Mouse (Mus musculus) kidney, adult 8-10 months (tissue): ENCODE measurements around the gene Asprv1.

ENCODE experiments used
- DNase-seq, 2 experiments: peaks; one replicate each; pipeline ENCODE4 v3.0.0; 2022

Asprv1 gene

GRCm38 (mm10) chr6:86627946-86628345, at the start of gene Asprv1:
Gene Asprv1 (plus strand): TSS chr6:86628164.
- no peak for DNase-seq

DNA sequence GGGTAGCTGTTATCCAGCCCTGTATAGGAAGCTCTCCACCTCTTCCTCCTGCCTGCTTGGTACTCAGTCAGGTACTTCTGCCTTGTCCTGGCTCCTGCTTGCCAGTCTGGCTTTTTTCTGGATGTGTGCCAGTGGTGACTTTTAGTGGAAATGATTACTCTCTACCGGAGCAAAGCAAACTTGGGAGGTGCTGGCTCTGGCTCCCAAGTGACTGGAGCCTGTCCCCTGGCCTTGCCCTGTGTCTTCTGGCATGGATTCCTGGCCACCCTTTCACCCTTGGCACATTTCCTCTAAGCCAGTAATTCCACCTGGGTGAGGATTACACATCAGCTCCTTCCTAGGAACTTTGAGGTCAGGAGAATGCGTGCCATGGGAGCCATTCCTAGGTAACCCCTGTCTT, 49.6 kb upstream of the Asprv1 start:
- peak; percentile 79 to 85 for DNase-seq

DNA sequence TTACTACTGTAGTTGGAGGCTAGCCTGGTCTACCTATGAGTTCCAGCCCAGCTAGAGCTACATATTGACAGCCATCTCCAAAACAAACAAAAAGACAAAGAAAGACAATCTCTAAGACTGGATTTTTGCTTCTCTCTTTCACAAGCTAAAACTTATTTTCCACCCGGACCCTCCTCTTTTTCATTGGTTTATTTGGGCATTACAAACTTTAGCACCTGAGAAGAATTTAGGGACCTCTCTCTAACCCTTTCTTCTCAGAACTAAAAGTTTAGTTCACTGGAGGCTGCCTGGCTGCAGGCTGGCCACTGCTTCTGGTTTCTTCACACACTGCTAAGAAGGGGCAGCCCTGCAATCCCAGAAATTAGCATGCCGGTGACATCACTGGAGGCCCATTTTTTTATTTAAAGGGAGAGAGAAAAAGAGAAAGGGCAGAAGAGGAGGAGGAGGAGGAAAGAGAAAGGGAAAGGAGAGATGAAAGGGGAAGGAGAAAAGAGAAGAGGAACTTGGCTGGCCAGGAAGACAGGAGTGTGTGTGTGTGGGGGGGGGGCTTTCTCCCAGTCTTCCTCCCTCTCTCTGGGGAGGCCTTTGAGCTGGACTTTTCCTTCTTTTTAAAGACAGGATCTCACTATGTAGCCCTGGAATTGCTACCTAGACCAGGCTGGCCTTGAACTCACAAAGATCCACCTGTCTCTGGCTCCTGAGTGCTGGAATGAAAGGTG, 48.7 kb upstream of the Asprv1 start:
- no peak for DNase-seq

DNA sequence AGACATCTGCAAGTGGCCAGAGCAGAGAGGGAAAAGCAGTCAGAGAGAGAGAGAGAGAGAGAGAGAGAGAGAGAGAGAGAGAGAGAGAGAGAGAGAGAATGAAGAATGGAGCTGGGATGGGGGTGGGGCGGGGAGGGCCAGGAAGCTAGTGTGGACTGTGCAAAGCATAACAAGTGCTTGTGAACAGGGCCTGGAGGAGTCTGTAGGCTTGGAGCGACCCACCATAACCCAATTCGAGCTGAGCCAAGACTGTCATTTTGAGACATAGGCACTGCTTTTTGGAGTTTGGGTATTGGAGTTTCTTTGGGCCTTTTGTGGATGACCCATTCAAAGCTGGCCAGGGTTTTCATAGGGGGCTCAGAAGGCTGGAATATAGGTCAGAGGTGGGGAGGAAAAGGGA, 48.0 kb upstream of the Asprv1 start:
- DNase-seq, result no peak

- DNase-seq, result no peak
Observed at GRCm38 (mm10) chr6:86583141-86583540, 44.8 kb upstream of the Asprv1 start.

DNA sequence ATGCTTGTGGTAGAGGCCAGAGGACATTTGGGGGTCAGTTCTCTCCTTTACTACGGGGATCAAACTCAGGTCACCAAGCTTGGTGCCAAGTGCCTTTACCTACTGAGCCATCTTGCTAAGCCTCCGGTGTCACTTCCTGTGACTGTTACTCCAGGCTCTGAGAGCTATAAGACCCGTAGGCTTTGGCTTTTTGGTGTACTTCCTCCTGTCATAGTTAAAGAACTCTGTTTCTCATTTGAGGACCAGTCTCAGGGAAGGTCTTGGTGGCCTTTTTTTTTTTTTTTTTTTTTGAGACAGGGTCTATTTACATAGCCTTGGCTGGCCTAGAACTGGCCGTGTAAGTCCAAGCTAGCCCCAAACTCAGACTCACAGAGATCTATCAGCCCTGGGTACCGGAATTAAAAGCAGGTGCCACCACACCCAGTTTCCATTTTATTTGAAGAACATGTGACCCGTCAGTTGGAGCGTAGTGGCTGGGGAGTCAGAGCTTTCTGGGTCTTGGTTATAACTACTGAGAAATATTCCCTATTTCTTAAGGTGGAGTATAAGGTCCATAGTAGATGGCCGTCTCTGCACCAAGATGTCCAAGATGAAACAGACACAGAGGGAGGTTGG, 44.3 kb upstream of the Asprv1 start:
- DNase-seq, result no peak

GRCm38 (mm10) chr6:86584296-86585015, 43.5 kb upstream of the Asprv1 start:
- peak; percentile 47 to 53 for DNase-seq

GRCm38 (mm10) chr6:86585070-86585600, 42.8 kb upstream of the Asprv1 start:
- peak; percentile 89 to 96 for DNase-seq

DNA sequence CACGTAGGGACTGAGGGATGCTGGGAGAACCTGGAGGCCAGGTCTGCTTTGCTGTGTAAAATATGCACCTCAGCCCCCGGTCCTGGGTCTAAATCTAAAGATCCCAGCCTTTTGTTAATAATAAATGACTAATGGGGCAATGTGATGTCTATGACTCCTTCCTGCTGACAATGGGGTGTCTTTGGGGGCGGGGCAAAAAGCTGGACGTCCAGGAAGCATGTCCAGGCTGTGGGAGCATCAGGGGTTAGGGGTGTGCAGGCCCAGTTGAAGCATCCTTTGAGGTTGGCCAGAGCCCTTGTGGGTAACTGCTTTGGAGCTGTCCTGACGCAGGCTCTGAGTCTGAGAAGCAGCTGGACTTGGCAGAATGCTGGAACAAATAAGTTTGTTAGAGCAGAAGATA, 41.9 kb upstream of the Asprv1 start:
- no peak for DNase-seq

DNA sequence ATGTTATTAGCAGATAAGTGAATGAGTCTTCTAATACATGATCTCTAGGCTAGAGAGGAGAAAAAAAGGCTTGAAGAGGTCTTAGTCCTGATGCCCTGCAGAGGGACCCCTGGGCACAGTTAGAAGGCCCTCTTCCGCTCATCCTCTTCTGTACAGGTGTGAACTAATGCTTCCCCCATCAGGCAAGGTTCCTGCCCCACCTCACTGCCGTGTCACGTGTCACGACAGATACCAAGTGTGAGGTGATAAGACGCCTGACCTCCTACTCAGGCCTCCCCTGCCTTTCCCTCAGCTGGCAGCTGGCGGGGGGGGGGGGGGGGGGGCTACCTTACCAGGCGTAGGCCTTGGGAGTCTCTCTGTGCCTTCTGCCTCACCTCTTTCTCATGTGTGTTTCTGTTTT, 39.5 kb upstream of the Asprv1 start:
- DNase-seq, result no peak

DNA sequence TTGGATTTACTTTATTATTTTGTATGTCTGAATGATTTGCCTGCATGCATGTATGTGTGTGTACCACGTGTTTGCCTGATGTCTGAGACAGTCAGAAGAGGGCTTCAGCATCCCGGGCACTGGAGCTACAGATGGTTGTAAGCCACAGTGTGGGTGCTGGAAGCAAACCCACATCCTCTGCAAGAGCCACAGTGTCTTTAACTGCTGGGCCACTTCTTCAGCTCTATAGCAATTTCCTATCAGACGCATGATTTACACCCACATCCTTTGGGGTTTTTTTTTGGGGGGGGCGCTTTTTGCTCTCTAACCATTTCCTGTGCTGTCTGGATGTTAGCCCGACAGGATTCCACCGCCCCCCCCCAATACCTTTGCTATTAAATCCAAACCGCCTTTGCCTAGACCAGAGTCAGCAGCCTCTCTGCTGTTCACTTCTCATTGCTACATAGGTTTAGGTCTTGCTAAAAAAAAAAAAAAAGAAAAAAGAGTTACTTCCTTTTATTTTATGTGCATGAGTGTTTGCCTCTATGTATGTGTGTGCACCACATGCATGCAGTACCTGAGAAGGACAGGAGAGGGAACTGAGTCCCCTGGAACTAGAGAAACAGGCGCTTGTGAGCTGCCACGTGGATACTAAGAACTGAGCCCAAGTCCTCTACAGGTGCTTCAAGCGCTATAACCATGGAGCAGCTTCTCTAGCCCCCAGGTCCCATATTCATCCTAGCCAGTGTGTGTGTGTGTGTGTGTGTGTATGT, 34.6 kb upstream of the Asprv1 start:
- no peak for DNase-seq

DNA sequence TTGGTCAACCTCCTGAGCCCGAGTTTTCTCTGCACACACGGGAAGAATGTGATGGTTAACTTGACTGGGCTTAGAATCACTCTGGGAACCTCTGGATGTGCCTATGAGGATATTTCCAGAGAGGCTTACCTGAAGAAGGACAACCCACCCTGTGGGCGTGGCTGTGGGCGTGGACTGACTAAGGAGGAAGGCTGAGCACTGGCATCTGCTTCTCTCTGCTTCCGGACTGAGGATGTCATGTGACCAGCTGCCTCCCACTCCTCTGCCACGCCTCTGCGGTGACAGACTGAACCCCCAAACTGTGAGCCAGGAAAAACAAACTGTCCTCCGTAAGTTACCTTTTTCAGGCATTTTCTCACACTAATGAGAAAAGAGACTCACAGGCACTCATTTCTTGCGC, 33.3 kb upstream of the Asprv1 start:
- DNase-seq, result peak; percentile 81 to 87

DNA sequence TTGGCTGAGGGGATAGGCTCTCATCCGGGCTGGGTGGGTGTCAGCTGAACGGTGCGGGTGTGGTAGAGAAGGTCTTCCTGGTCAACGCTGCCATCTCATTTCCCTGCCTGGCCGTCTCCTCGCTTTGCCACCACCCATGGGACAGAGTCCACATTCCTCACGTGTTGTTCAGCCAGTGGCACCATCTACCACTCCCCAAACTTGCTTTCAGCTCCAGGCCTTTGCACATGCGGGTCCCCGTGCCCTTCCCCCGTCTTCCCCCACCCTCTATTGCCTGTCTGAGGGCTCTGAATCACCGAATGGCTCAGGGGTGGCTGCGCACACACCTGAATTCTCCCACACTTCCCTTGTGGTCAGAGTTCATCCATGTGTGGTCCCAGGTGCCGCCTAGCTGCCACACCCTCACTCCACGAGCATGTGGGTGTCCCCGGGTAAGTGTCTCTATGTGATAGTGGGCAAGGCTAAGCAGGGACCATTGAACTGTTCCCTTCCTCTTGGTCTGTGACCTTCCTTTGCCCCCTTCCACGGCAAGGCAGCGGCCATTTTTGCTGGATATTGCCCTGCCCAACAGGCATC, 32.0 kb upstream of the Asprv1 start:
- DNase-seq, result peak; percentile 36 to 42

DNA sequence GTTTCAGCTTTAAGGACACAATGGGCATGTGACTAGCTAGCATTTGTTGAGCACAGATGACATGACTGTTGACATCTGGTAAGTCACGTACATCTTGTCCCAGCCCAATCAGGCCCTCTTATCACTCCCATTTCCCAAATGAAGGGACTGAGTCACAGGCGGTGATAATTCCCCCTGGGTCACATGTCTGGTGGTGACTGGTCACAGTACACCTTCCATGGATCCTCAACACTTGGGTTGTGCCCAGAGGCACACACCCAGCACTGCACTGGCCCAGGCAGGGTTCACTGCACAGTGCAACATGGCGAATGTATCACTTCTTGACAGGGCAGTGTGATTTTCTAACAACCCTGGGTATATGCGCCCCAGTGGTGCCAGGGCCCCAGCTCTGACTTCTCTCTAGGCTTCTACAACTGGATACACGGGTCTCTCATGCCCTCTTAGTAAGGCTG, 29.2 kb upstream of the Asprv1 start:
- no peak for DNase-seq

DNA sequence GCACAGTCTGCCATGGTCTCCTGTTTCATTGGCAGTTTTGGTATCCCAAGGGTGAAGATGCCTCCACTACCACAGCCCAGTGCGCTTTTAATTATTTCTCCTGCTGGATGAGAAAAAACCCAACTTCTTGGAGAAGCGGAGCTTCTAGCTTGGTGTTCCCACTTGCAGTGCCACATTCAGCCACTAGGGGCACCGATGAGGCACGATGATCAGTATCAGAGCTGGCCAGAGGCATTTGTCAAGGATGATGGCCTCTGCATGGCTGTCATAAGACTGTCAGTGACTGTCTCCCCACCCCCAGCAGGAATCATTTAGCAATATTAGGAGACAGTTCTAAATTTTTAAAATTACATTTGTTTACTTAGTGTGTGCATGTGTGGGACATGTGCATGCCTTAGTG, 28.8 kb upstream of the Asprv1 start:
- DNase-seq, result peak; percentile 54 to 90

DNA sequence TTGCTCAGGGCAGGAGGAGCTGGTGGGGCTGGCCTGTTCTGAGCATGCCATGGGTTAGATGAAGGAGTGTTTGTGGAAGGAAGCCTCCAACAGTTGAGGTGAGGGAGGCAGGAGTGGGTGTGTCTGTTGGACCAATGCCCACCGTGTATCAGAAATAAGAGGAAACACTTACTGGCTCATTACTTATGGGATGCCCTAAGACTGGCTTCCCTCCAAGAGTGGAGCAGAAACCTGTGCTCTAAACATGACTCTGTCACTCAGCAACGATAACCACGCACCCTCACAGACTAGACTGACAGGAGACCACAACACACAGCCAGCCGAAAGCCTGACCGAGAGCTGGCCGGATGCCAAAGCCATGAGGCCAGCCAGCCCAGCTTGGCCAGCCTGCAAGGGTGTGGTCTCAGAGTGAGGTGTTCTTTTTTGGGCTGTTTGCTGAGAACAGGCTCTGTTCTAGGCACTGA, 28.0 kb upstream of the Asprv1 start:
- peak in 1 of 2 experiments; percentile 49 for DNase-seq

DNA sequence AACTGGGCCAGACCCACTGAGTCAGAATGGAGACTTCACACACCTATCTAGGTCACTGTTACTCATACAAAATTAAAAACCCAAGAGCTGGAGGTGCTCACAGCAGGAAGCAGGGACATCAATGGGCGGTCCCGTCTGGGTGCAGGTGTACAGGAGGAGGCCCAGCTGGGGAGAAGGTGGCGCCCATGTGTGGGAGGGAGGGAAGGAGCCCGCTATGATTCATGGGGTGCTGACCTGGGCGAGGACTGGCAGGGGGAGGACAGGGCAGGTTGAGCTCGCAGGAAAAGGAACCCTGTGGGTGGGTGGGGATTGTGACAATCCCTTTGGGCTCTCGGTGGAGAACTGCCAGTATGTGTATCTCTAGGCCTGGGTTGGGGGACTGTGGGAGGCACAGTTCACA, 22.7 kb upstream of the Asprv1 start:
- no peak for DNase-seq

GRCm38 (mm10) chr6:86606289-86606688, 21.7 kb upstream of the Asprv1 start:
- DNase-seq, result no peak

- DNase-seq, result no peak
Observed at GRCm38 (mm10) chr6:86607471-86607870, 20.5 kb upstream of the Asprv1 start.

DNA sequence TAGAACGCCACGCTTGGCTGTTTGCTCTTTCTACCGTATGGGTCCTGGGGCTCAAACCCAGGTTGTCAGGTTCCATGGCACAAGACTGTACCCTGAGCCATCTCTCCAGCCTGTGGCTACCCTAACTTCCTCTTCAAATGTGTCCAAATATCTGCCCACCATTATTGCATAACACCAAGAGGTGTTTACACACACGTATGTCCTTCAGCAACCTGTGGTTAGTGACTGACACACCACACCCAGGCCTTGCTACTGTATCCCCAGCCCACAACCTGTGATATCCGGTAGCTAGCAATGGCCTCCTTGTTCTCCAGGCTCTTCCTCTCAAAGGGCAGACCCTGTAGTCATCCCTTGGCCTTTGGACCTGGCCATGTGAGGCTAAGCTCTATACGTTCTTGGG, 18.7 kb upstream of the Asprv1 start:
- DNase-seq, result no peak

DNA sequence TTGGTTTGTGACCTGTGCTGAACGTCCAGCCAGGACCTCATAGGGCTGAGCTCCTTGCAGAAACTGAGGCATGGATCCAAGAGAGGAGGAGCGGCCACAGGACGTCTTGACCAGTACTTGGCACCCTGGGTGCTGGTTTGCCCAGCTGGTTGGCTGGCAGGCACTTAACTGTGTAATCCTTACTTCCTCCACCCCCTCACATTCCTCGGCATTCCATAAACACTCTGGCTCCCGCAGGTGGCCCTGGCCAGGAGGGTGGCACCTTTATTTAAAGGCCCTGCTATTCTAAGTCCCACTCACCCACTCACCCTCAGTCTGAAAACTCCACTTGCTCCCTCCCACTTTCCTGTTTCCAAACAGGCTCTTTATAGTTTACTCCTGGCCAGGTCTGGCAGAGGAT, 17.2 kb upstream of the Asprv1 start:
- peak; percentile 73 to 89 for DNase-seq

DNA sequence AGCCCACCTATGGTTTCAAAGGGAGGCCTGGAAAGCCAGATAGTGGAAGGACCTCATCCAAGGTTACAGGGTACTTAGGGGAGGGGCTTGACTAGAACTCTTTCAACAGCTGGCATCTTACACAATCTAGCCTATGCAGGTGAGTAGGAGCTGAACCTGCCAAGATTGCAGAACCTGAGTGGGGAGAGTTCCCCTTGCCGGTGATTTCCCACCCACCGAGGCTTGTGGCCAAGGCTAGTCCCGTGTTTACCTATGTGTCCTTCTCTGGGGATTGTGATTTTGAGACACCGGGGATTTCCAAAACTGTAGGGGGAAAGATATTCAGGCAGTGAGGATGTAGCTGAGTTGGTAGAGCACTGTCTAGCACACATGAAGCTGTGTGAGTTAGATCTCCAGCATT, 12.7 kb upstream of the Asprv1 start:
- no peak for DNase-seq

GRCm38 (mm10) chr6:86623201-86623600, 4.8 kb upstream of the Asprv1 start:
- DNase-seq, result no peak
